Comparison of ENCODE assay signal across 8 mouse cellular contexts in genomic region chr11:3287921-3288320, GRCm38 (mm10). TPM values are rescaled to one million over a fixed set of nuclear protein-coding genes. Genes with fewer than 3 reads are reported as not detected.
DNase-seq lines count a peak whose midpoint lies in the region; ATAC-seq and TF ChIP-seq lines count a peak whose summit lies in the region.

No protein-coding gene starts in this region.

- H3K27me3 ChIP-seq in lung, postnatal 0 days (replicated peaks; ENCODE audit: insufficient read depth, low read length), result no peaks in the 10 kb centered on the region
- H3K27me3 ChIP-seq in hindbrain, postnatal 0 days (ENCODE audit: insufficient read depth, low read length), result no peaks in the 10 kb centered on the region
- 0 out of 2 replicates have a peak, but pooled peaks cover 4% of the 10 kb centered on the region for H3K27me3 ChIP-seq in liver, embryonic 12.5 days (replicated peaks)

- no peaks in the 10 kb centered on the region for H3K9me3 ChIP-seq in lung, postnatal 0 days (ENCODE audit: low read length)
- no peaks in the 10 kb centered on the region for H3K9me3 ChIP-seq in hindbrain, postnatal 0 days (ENCODE audit: low read length)
- no peaks in the 10 kb centered on the region for H3K9me3 ChIP-seq in liver, embryonic 12.5 days (replicated peaks)

- ATAC-seq in lung, postnatal 0 days, result no peak
- ATAC-seq in hindbrain, postnatal 0 days, result no peak
- no peak for ATAC-seq in liver, embryonic 12.5 days
- ATAC-seq in megakaryocyte-erythroid progenitor cell, adult 5-6 weeks (replicated peaks; ENCODE audit: low FRiP score, low TSS enrichment, poor library complexity, severe bottlenecking), result no peak

- peak overlapping the region; percentile 84; the same call in 1 of the 2 replicates for H3K4me3 ChIP-seq in lung, postnatal 0 days (ENCODE audit: low read depth, low read length)
- H3K4me3 ChIP-seq in hindbrain, postnatal 0 days (ENCODE audit: low read length), result peak overlapping the region; percentile 74; the same call in 1 of the 2 replicates
- peak overlapping the region; percentile 87; the same call in 1 of the 2 replicates for H3K4me3 ChIP-seq in liver, embryonic 12.5 days

- no peak overlapping the region for H3K9ac ChIP-seq in lung, postnatal 0 days (replicated peaks; ENCODE audit: low read depth)
- 0 out of 2 replicates have a peak overlapping the region, but pooled peaks have one; percentile 15 for H3K9ac ChIP-seq in hindbrain, postnatal 0 days (replicated peaks; ENCODE audit: low read length)
- H3K9ac ChIP-seq in liver, embryonic 12.5 days, result peak overlapping the region; percentile 92; the same call in 1 of the 2 replicates

- no peak for TF ChIP-seq CTCF in lung, postnatal 0 days (IDR thresholded peaks at IDR 0.05)
- no peak for TF ChIP-seq CTCF in hindbrain, postnatal 0 days (IDR thresholded peaks at IDR 0.05; ENCODE audit: low read depth)

- DNase-seq in lung, postnatal 0 days (ENCODE audit: low spot score), result no peak
- DNase-seq in lung, postnatal 10 days, result no peak
- DNase-seq in hindbrain, postnatal 0 days (ENCODE audit: low spot score), result no peak
- DNase-seq in c-Kit-positive CD71-positive TER-119-positive erythroid progenitor cells, embryonic 14.5 days (ENCODE audit: low spot score), result no peak
- no peak for DNase-seq in thymus, postnatal 4 days
- DNase-seq in urinary bladder, adult 18-20 months (ENCODE audit: low spot score in 2 of 2), result no peak

- H3K27ac ChIP-seq in lung, postnatal 0 days (ENCODE audit: low read length), result 0 out of 2 replicates have a peak overlapping the region, but pooled peaks have one; percentile 98
- H3K27ac ChIP-seq in hindbrain, postnatal 0 days, result peak overlapping the region; percentile 100; the same call in 1 of the 2 replicates
- peak overlapping the region; percentile 95; the same call in 1 of the 2 replicates for H3K27ac ChIP-seq in liver, embryonic 12.5 days

- H3K4me2 ChIP-seq in lung, postnatal 0 days (replicated peaks; ENCODE audit: low read depth, low read length), result no peak overlapping the region
- peak overlapping the region; percentile 98 for H3K4me2 ChIP-seq in hindbrain, postnatal 0 days (ENCODE audit: low read depth, low read length)
- H3K4me2 ChIP-seq in liver, embryonic 12.5 days, result peak overlapping the region; percentile 100

- peaks cover 23% of the 10 kb centered on the region for H3K4me1 ChIP-seq in lung, postnatal 0 days (ENCODE audit: insufficient read depth, low read depth, low read length)
- H3K4me1 ChIP-seq in hindbrain, postnatal 0 days (ENCODE audit: insufficient read depth, low read length), result peaks cover 17% of the 10 kb centered on the region; the same call in 1 of the 2 replicates
- peaks cover 53% of the 10 kb centered on the region for H3K4me1 ChIP-seq in liver, embryonic 12.5 days

- TF ChIP-seq EP300 in lung, postnatal 0 days (IDR thresholded peaks at IDR 0.05), result no peak

- H3K36me3 ChIP-seq in lung, postnatal 0 days (ENCODE audit: insufficient read depth, low read length), result no peaks in the 10 kb centered on the region
- no peaks in the 10 kb centered on the region for H3K36me3 ChIP-seq in hindbrain, postnatal 0 days (ENCODE audit: insufficient read depth, low read length)
- H3K36me3 ChIP-seq in liver, embryonic 12.5 days, result peaks cover 8% of the 10 kb centered on the region; the same call in 1 of the 2 replicates

- WGBS in lung, postnatal 0 days, result 59% methylated on average over 5 of the region's 5 CpGs
- 65% methylated on average over 5 of the region's 5 CpGs for WGBS in hindbrain, postnatal 0 days
- WGBS in liver, embryonic 12.5 days (ENCODE audit: insufficient replicate concordance), result 39% methylated on average over 5 of the region's 5 CpGs

RNA-seq across cellular contexts. Expression of gene Patz1, which starts 0.8 kb away (rescaled TPM):
- polyA plus RNA-seq in lung, postnatal 0 days (2015; fragmentation: Nextera tagmentation; extraction: Ambion mirVana), result 22.9 and 23.2 TPM in 2 replicates
- total RNA-seq in hindbrain, postnatal 0 days (2014; rRNA removed), result 89.6 and 97.1 TPM in 2 replicates
- 38.8 and 40.4 TPM in 2 replicates for polyA plus RNA-seq in hindbrain, postnatal 0 days (2015; fragmentation: Nextera tagmentation; extraction: Ambion mirVana)
- polyA plus RNA-seq in liver, embryonic 12.5 days (2016; fragmentation: Nextera tagmentation; extraction: Ambion mirVana), result 29.0 and 30.5 TPM in 2 replicates
- total RNA-seq in megakaryocyte-erythroid progenitor cell, adult 5-6 weeks (2014; fragmentation: Nextera tagmentation), result 89.5 and 92.4 TPM in 2 replicates
- total RNA-seq in megakaryocyte-erythroid progenitor cell, adult 5-6 weeks (2017), result 64.2 and 78.3 TPM in 2 replicates

RNA-seq across cellular contexts. Expression of gene Drg1, which starts 21.7 kb away (rescaled TPM):
- polyA plus RNA-seq in lung, postnatal 0 days (2015; fragmentation: Nextera tagmentation; extraction: Ambion mirVana), result 132 and 141 TPM in 2 replicates
- total RNA-seq in hindbrain, postnatal 0 days (2014; rRNA removed), result 62.3 and 73.1 TPM in 2 replicates
- 176 and 186 TPM in 2 replicates for polyA plus RNA-seq in hindbrain, postnatal 0 days (2015; fragmentation: Nextera tagmentation; extraction: Ambion mirVana)
- 167 and 169 TPM in 2 replicates for polyA plus RNA-seq in liver, embryonic 12.5 days (2016; fragmentation: Nextera tagmentation; extraction: Ambion mirVana)
- 178 and 211 TPM in 2 replicates for total RNA-seq in megakaryocyte-erythroid progenitor cell, adult 5-6 weeks (2014; fragmentation: Nextera tagmentation)
- 230 and 276 TPM in 2 replicates for total RNA-seq in megakaryocyte-erythroid progenitor cell, adult 5-6 weeks (2017)

RNA-seq across cellular contexts. Expression of gene Pik3ip1, which starts 42.3 kb away (rescaled TPM):
- 22.7 and 25.5 TPM in 2 replicates for polyA plus RNA-seq in lung, postnatal 0 days (2015; fragmentation: Nextera tagmentation; extraction: Ambion mirVana)
- total RNA-seq in hindbrain, postnatal 0 days (2014; rRNA removed), result 34.3 and 40.9 TPM in 2 replicates
- polyA plus RNA-seq in hindbrain, postnatal 0 days (2015; fragmentation: Nextera tagmentation; extraction: Ambion mirVana), result 41.6 and 45.4 TPM in 2 replicates
- polyA plus RNA-seq in liver, embryonic 12.5 days (2016; fragmentation: Nextera tagmentation; extraction: Ambion mirVana), result 1.8 and 2.1 TPM in 2 replicates
- total RNA-seq in megakaryocyte-erythroid progenitor cell, adult 5-6 weeks (2014; fragmentation: Nextera tagmentation), result 8.3 and 20.5 TPM in 2 replicates
- total RNA-seq in megakaryocyte-erythroid progenitor cell, adult 5-6 weeks (2017), result 17.5 and 28.1 TPM in 2 replicates
